Mouse (Mus musculus): ENCODE measurements around the gene Zbtb38.

GRCm38 (mm10) chr9:96739808-96740711 lies 12.6 kb downstream of the Zbtb38 start:
- TF ChIP-seq CTCF (IDR thresholded peaks at IDR 0.05; ENCODE audit: insufficient read depth, low read length) (no peak), POLR2A (IDR thresholded peaks at IDR 0.05; ENCODE audit: borderline replicate concordance, extremely low read depth, low read depth, low read length) (no peak)

Measured in lung, adult 2 months (tissue).